Mouse (Mus musculus): ENCODE results near the gene Olfr1358. TPM values are rescaled to one million over a fixed set of nuclear protein-coding genes. Genes with fewer than 3 reads are reported as not detected.

Olfr1358 gene
- total and polyA plus RNA-seq, 3 experiments: not detected

DNA sequence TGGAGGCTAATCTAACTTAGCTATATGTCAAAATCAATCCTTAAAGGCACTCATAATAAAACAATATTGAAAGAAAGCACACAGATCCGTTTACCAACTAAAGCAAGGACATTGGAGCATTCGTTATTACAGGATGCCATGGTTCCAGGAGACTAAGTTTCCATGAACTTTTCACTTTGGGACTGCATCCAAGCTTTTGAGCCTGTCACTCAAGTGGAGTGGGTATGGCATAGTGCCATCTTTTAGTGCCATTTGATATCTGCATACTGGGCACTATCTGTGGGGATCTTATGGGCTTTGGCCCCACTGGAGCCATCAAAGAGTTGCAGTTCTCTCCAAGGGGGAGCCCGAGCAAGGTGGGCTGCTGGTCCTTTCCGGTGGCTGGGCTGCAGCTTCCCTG lies 8.3 kb downstream of the Olfr1358 start:
- Histone ChIP-seq H3K4me1 (ENCODE audit: control insufficient read depth in 1 of 2, insufficient read depth in 2 of 2) (peaks cover 0 to 14% of the 10 kb centered on the region in 2 experiments; a peak in 1 of 4 replicates), H3K36me3 (replicated peaks in 1 of 2; ENCODE audit: control insufficient read depth in 1 of 2, insufficient read depth in 1 of 2, low read length in 1 of 2) (no peaks in the 10 kb centered on the region), H3K9me3 (replicated peaks; ENCODE audit: low read length) (no peaks in the 10 kb centered on the region), H3K9ac (ENCODE audit: insufficient read depth, low read depth) (no peak overlapping the region), H3K4me3 (replicated peaks in 1 of 3; ENCODE audit: low read depth in 2 of 3, low read length in 2 of 3, poor library complexity in 1 of 3) (no peak overlapping the region), H3K27me3 (replicated peaks) (peaks cover 2% of the 10 kb centered on the region), H3K27ac (ENCODE audit: insufficient read depth, low read depth) (no peak overlapping the region), H3K79me2 (replicated peaks; ENCODE audit: control insufficient read depth, extremely low read depth, insufficient read depth, poor library complexity, severe bottlenecking) (no peaks in the 10 kb centered on the region), H3K4me2 (ENCODE audit: insufficient read depth, low read depth, poor library complexity, severe bottlenecking) (no peak overlapping the region)
- in situ Hi-C loops (cut with MboI; ENCODE audit: low pct_ligation_motif_present, low pct_unique_long_range_greater_than_20kb, low sequenced_read_pairs) (no loop called here), dilution Hi-C loops (cut with MboI; ENCODE audit: extremely low pct_ligation_motif_present, extremely low pct_unique_long_range_greater_than_20kb, low sequenced_read_pairs) (no loop called here)
- TF ChIP-seq MEF2A (IDR thresholded peaks at IDR 0.05; ENCODE audit: borderline replicate concordance, low read depth, low read length): no peak
- no peak for TF ChIP-seq NRF1 (IDR thresholded peaks at IDR 0.05; ENCODE audit: low read depth, low read length)
- DNase-seq (ENCODE audit: extremely low read depth): no peak

DNA sequence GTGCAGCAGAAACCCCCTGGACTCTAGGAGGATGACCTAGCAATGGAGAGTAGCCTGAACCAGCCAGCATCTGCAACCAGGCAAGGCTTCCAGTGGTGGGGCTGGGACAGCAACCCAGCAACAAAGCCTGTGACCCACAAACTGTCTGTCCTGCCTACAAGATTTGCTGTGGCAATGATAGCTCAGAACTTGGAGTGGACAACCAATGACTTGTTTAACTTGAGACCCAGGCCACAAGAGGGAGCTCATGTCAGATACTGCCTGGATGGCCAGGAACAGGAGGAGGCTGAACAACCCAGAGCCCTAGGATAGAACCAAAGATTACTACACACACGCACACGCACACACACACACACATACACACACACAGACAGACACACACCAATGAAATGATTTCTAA lies 23.7 kb downstream of the Olfr1358 start:
- Histone ChIP-seq H3K27ac (ENCODE audit: insufficient read depth, low read depth) (no peak overlapping the region), H3K4me1 (ENCODE audit: control insufficient read depth in 1 of 2, insufficient read depth in 2 of 2) (no peaks in the 10 kb centered on the region), H3K9ac (ENCODE audit: insufficient read depth, low read depth) (no peak overlapping the region), H3K27me3 (replicated peaks) (peaks cover 46% of the 10 kb centered on the region), H3K4me2 (ENCODE audit: insufficient read depth, low read depth, poor library complexity, severe bottlenecking) (no peak overlapping the region), H3K79me2 (replicated peaks; ENCODE audit: control insufficient read depth, extremely low read depth, insufficient read depth, poor library complexity, severe bottlenecking) (no peaks in the 10 kb centered on the region), H3K9me3 (replicated peaks; ENCODE audit: low read length) (peaks cover 2% of the 10 kb centered on the region), H3K36me3 (replicated peaks in 1 of 2; ENCODE audit: control insufficient read depth in 1 of 2, insufficient read depth in 1 of 2, low read length in 1 of 2) (no peaks in the 10 kb centered on the region), H3K4me3 (replicated peaks in 1 of 3; ENCODE audit: low read depth in 2 of 3, low read length in 2 of 3, poor library complexity in 1 of 3) (no peak overlapping the region)
- dilution Hi-C loops (cut with MboI; ENCODE audit: extremely low pct_ligation_motif_present, extremely low pct_unique_long_range_greater_than_20kb, low sequenced_read_pairs) (no loop called here), in situ Hi-C loops (cut with MboI; ENCODE audit: low pct_ligation_motif_present, low pct_unique_long_range_greater_than_20kb, low sequenced_read_pairs) (no loop called here)
- DNase-seq (ENCODE audit: extremely low read depth): peak; percentile 33
- TF ChIP-seq CTCF (conservative IDR thresholded peaks at IDR 0.05 in 1 of 2, IDR thresholded peaks at IDR 0.05 in 1 of 2; ENCODE audit: low read depth in 2 of 2, low read length in 2 of 2) (peak in 1 of 2 experiments; percentile 65; a peak in 2 of 4 replicates), SMC3 (IDR thresholded peaks at IDR 0.05; ENCODE audit: low read depth, low read length) (peak; percentile 67), RAD21 (IDR thresholded peaks at IDR 0.05; ENCODE audit: low read depth, low read length) (peak; percentile 46), KAT2A (IDR thresholded peaks at IDR 0.05; ENCODE audit: insufficient replicate concordance, low read length) (no peak)

DNA sequence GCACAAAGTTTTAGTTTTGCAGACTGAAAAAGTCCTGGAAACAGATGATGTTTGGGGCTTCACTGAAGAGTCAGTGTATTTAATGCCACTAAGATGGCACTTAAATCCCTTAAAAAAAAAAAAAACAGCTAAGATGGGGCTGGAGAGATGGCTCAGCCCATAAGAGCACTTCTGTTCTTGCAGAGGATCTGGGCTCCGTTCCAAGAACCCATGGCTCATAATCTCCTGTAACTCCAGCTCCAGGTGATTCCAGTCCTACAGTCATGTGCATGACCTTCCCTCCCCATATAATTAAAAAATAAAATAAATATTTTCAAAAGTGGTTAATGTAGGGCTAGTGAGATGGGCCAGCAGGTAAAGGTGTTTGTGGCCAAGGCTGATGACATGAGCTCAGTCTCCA lies 47.8 kb downstream of the Olfr1358 start:
- H3K27me3 ChIP-seq (replicated peaks): peaks cover 19% of the 10 kb centered on the region
- H3K27ac ChIP-seq (ENCODE audit: insufficient read depth, low read depth): no peak overlapping the region
- H3K36me3 ChIP-seq (replicated peaks in 1 of 2; ENCODE audit: control insufficient read depth in 1 of 2, insufficient read depth in 1 of 2, low read length in 1 of 2): no peaks in the 10 kb centered on the region
- in situ Hi-C loops (cut with MboI; ENCODE audit: low pct_ligation_motif_present, low pct_unique_long_range_greater_than_20kb, low sequenced_read_pairs): no loop called here
- TF ChIP-seq CHD2 (IDR thresholded peaks at IDR 0.05; ENCODE audit: low read length) (no peak), SMC3 (IDR thresholded peaks at IDR 0.05; ENCODE audit: low read depth, low read length) (no peak)
- dilution Hi-C loops (cut with MboI; ENCODE audit: extremely low pct_ligation_motif_present, extremely low pct_unique_long_range_greater_than_20kb, low sequenced_read_pairs): no loop called here
- H3K4me2 ChIP-seq (ENCODE audit: insufficient read depth, low read depth, poor library complexity, severe bottlenecking): no peak overlapping the region
- no peak overlapping the region for H3K9ac ChIP-seq (ENCODE audit: insufficient read depth, low read depth)
- no peaks in the 10 kb centered on the region for H3K4me1 ChIP-seq (ENCODE audit: control insufficient read depth in 1 of 2, insufficient read depth in 2 of 2)
- H3K4me3 ChIP-seq (replicated peaks in 1 of 3; ENCODE audit: low read depth in 2 of 3, low read length in 2 of 3, poor library complexity in 1 of 3): no peak overlapping the region
- no peaks in the 10 kb centered on the region for H3K9me3 ChIP-seq (replicated peaks; ENCODE audit: low read length)
- DNase-seq (ENCODE audit: extremely low read depth): no peak
- no peaks in the 10 kb centered on the region for H3K79me2 ChIP-seq (replicated peaks; ENCODE audit: control insufficient read depth, extremely low read depth, insufficient read depth, poor library complexity, severe bottlenecking)

DNA sequence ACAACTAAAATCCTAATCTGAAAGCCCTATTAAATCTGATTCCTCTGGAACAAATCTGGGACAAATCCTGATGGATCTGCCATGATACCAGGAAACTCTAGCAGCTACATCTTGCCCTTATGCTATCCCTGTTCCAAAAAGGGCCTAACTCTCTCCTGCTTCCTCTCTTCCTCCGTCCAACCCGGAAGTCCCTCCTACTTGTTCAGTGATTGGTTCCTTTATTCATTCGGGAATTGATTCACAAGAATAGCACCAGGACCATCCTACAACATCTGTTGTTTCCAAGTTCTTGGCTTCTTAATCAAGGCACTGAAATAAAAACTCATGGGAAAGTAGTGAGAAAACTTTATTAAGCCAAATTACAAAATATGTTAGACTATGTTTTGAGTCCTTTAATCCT lies 52.0 kb downstream of the Olfr1358 start:
- in situ Hi-C loops (cut with MboI; ENCODE audit: low pct_ligation_motif_present, low pct_unique_long_range_greater_than_20kb, low sequenced_read_pairs) (no loop called here), dilution Hi-C loops (cut with MboI; ENCODE audit: extremely low pct_ligation_motif_present, extremely low pct_unique_long_range_greater_than_20kb, low sequenced_read_pairs) (no loop called here)
- H3K9me3 ChIP-seq (replicated peaks; ENCODE audit: low read length): no peaks in the 10 kb centered on the region
- peaks cover 5 to 13% of the 10 kb centered on the region in 2 experiments; a peak in 3 of 4 replicates for H3K4me1 ChIP-seq (ENCODE audit: control insufficient read depth in 1 of 2, insufficient read depth in 2 of 2)
- H3K36me3 ChIP-seq (replicated peaks in 1 of 2; ENCODE audit: control insufficient read depth in 1 of 2, insufficient read depth in 1 of 2, low read length in 1 of 2): no peaks in the 10 kb centered on the region
- no peak overlapping the region for H3K27ac ChIP-seq (ENCODE audit: insufficient read depth, low read depth)
- no peak overlapping the region for H3K4me2 ChIP-seq (ENCODE audit: insufficient read depth, low read depth, poor library complexity, severe bottlenecking)
- no peaks in the 10 kb centered on the region for H3K79me2 ChIP-seq (replicated peaks; ENCODE audit: control insufficient read depth, extremely low read depth, insufficient read depth, poor library complexity, severe bottlenecking)
- H3K27me3 ChIP-seq (replicated peaks): peaks cover 39% of the 10 kb centered on the region
- H3K9ac ChIP-seq (ENCODE audit: insufficient read depth, low read depth): no peak overlapping the region
- H3K4me3 ChIP-seq (replicated peaks in 1 of 3; ENCODE audit: low read depth in 2 of 3, low read length in 2 of 3, poor library complexity in 1 of 3): no peak overlapping the region
- DNase-seq (ENCODE audit: extremely low read depth): no peak
- no peak for TF ChIP-seq CTCF (conservative IDR thresholded peaks at IDR 0.05 in 1 of 2, IDR thresholded peaks at IDR 0.05 in 1 of 2; ENCODE audit: low read depth in 2 of 2, low read length in 2 of 2)
- no peak for TF ChIP-seq NELFE (IDR thresholded peaks at IDR 0.05; ENCODE audit: low read depth, low read length)
- no peak for TF ChIP-seq ZMIZ1 (IDR thresholded peaks at IDR 0.05; ENCODE audit: low read depth, low read length)
- TF ChIP-seq ZNF384 (IDR thresholded peaks at IDR 0.05; ENCODE audit: low read depth, low read length): no peak
- TF ChIP-seq TBP (conservative IDR thresholded peaks at IDR 0.05; ENCODE audit: low read depth, low read length): no peak
- no peak for TF ChIP-seq MXI1 (IDR thresholded peaks at IDR 0.05; ENCODE audit: low read depth, low read length)
- TF ChIP-seq HCFC1 (IDR thresholded peaks at IDR 0.05; ENCODE audit: low read depth, low read length): no peak
- TF ChIP-seq SIN3A (IDR thresholded peaks at IDR 0.05; ENCODE audit: low read length): no peak
- TF ChIP-seq GABPA (IDR thresholded peaks at IDR 0.05; ENCODE audit: insufficient replicate concordance, low read depth, low read length): no peak
- TF ChIP-seq CHD2 (IDR thresholded peaks at IDR 0.05; ENCODE audit: low read length): no peak
- no peak for TF ChIP-seq PAX5 (IDR thresholded peaks at IDR 0.05; ENCODE audit: low read length)
- no peak for TF ChIP-seq POLR2A (IDR thresholded peaks at IDR 0.05; ENCODE audit: low read depth, low read length)
- TF ChIP-seq BHLHE40 (IDR thresholded peaks at IDR 0.05; ENCODE audit: low read depth, low read length): no peak
- TF ChIP-seq IRF4 (IDR thresholded peaks at IDR 0.05; ENCODE audit: low read depth, low read length): no peak
- no peak for TF ChIP-seq MEF2A (IDR thresholded peaks at IDR 0.05; ENCODE audit: borderline replicate concordance, low read depth, low read length)
- no peak for TF ChIP-seq JUND (conservative IDR thresholded peaks at IDR 0.05; ENCODE audit: low read depth, low read length)
